Mouse (Mus musculus): ENCODE data around the gene Olfr1181.
"Not testable (repeated sequence)": the region's sequence is repeated elsewhere in the genome, so short reads cannot be mapped to it uniquely, and the experiment has no call there.

Gene Olfr1181

GRCm38 (mm10) chr2:88426071-88426470 lies at the start of gene Olfr1181:
Olfr1181 (minus strand) TSS chr2:88426171.
- no peak for DNase-seq (ENCODE audit: low read depth, low spot score)

- DNase-seq (ENCODE audit: low read depth, low spot score) = not testable (repeated sequence)
These were observed 28.6 kb upstream of the Olfr1181 start, which contains the start of gene Olfr1183 for GRCm38 (mm10) chr2:88454567-88454966. Olfr1183 (plus strand) TSS chr2:88454867.

- no peak for DNase-seq (ENCODE audit: low read depth, low spot score)
These were observed 23.1 kb upstream of the Olfr1181 start, which contains the start of gene Gm13757 for GRCm38 (mm10) chr2:88449031-88449430. Gm13757 (minus strand) TSS chr2:88449131.

- no peak for DNase-seq (ENCODE audit: low read depth, low spot score)
These were observed 6.9 kb downstream of the Olfr1181 start, which contains the start of gene Olfr1180 for GRCm38 (mm10) chr2:88419051-88419450. Olfr1180 (minus strand) TSS chr2:88419151.

- no peak for DNase-seq (ENCODE audit: low read depth, low spot score)
These were observed 19.6 kb downstream of the Olfr1181 start, which contains the start of gene Olfr1179 for GRCm38 (mm10) chr2:88406353-88406752. Olfr1179 (minus strand) TSS chr2:88406453.

GRCm38 (mm10) chr2:88386762-88387161 lies 39.2 kb downstream of the Olfr1181 start, which contains the start of gene Olfr1178:
Olfr1178 (plus strand) TSS chr2:88387062.
- DNase-seq (ENCODE audit: low read depth, low spot score) = no peak

Data from ZHBTc4 (cell line).